Mouse (Mus musculus) midbrain, postnatal 0 days (tissue): ENCODE measurements around the gene Olfr907. TPM values are rescaled to one million over a fixed set of nuclear protein-coding genes. Genes with fewer than 3 reads are reported as not detected.

Experiments
- ATAC-seq: fragments of 200-750 bp; cut with Nextera tagmentation; 2 replicates; pipeline ENCODE4 v1.8.0; 2017; ENCODE audit warnings: moderate number of reproducible peaks, mild to moderate bottlenecking, moderate TSS enrichment, moderate library complexity; ENCODE audit not compliant: low FRiP score
- DNase-seq: peaks from one replicate; pipeline ENCODE4 v3.0.0-alpha.2; 2015; ENCODE audit warnings: low spot score
- H3K27ac ChIP-seq: fragments of 300-500 bp; sonication (generic); 2 replicates; pipeline ENCODE4 v1.5.1; 2014; ENCODE audit warnings: low read depth, mild to moderate bottlenecking, low read length, mixed read lengths
- H3K27me3 ChIP-seq: fragments of 300-500 bp; sonication (generic); 2 replicates; pipeline ENCODE4 v1.6.1; 2014; ENCODE audit warnings: low read length, control low read depth, mixed read lengths; ENCODE audit not compliant: insufficient read depth
- H3K36me3 ChIP-seq: fragments of 300-500 bp; sonication (generic); 2 replicates; pipeline ENCODE4 v1.6.1; 2014; ENCODE audit warnings: low read length, control low read depth, mixed read lengths; ENCODE audit not compliant: insufficient read depth
- H3K4me1 ChIP-seq: fragments of 300-500 bp; sonication (generic); 2 replicates; pipeline ENCODE4 v1.6.1; 2014; ENCODE audit warnings: mild to moderate bottlenecking, control low read depth, antibody characterized with exemption, low read length, mixed read lengths; ENCODE audit not compliant: insufficient read depth
- H3K4me2 ChIP-seq: fragments of 300-500 bp; sonication (generic); 2 replicates; pipeline ENCODE4 v1.6.1; 2014; ENCODE audit warnings: low read depth, mild to moderate bottlenecking, low read length, mixed read lengths; ENCODE audit not compliant: poor library complexity, severe bottlenecking
- H3K4me3 ChIP-seq: fragments of 300-500 bp; sonication (generic); 2 replicates; pipeline ENCODE4 v1.5.1; 2014; ENCODE audit warnings: low read depth, mild to moderate bottlenecking, low read length, moderate library complexity
- H3K9ac ChIP-seq: fragments of 300-500 bp; sonication (generic); replicated peaks from 2 replicates; pipeline ENCODE4 v1.6.1; 2014; ENCODE audit warnings: mild to moderate bottlenecking, low read length, moderate library complexity, mixed read lengths; ENCODE audit not compliant: poor library complexity, severe bottlenecking
- H3K9me3 ChIP-seq: fragments of 300-500 bp; sonication (generic); 2 replicates; pipeline ENCODE4 v1.6.1; 2016; ENCODE audit warnings: low read length, control low read depth
- CTCF ChIP-seq: IDR thresholded peaks from 2 replicates; pipeline ENCODE4 v1.5.1; 2016; ENCODE audit warnings: antibody characterized with exemption, mild to moderate bottlenecking
- WGBS: fragments of 180-500 bp; shearing (Covaris S2); extraction: QIAGEN DNeasy Blood & Tissue Kit; methylation state at CpG from one replicate; pipeline ENCODE4 v1.1.7; 2014; 5-methylcytosine and 5-hydroxymethylcytosine counted together
- polyA plus RNA-seq: library from polyadenylated mRNA; unstranded; fragments of >200 nt; fragmentation: Nextera tagmentation; extraction: Ambion mirVana; gene quantifications from 2 replicates; pipeline ENCODE4 v1.2.1, GENCODE M21; 2015
- total RNA-seq: library from RNA; depleted of rRNA; stranded (reverse); fragments of >200 nt; gene quantifications from 2 replicates; pipeline ENCODE4 v1.2.3, GENCODE M21; 2014; rRNA removed

The Olfr907 gene
- total and polyA plus RNA-seq, 2 experiments from 2014 or later, result not detected

DNA sequence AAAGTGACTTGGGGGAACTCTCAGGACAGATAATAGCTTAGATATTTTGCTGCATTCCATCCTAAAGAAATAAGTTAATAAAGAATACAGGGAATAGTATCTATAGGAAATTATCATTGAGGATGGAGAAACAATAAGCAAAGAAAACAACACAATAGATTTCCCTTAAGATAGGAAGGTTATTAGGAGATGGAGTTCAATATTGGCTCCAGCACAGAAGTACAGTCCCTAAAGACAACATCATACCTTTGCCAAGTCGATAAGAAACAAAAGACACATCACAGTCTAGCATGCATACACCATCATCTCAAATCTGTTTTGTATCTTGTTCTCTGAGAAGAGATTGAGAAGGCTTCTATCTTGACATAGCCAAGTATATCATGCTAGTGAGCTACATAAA, 25.7 kb downstream of the Olfr907 start, which contains the start of gene Olfr911-ps1:
Gene Olfr911-ps1, plus strand, starts transcription at position 301 of the 400 bp plus-strand sequence.
- H3K4me3 ChIP-seq, result no peak within 1 kb of the TSS
- WGBS, result 83% methylated on average over 1 of the region's 1 CpGs
- no peaks in the 10 kb centered on the region for H3K4me1 ChIP-seq
- TF ChIP-seq CTCF, result no peak
- DNase-seq (no peak), ATAC-seq (no peak)
- H3K9ac ChIP-seq, result no peak within 1 kb of the TSS
- H3K27ac ChIP-seq, result no peak within 1 kb of the TSS
- H3K36me3 ChIP-seq, result no peaks in the 10 kb centered on the region
- no peak within 1 kb of the TSS for H3K4me2 ChIP-seq
- H3K27me3 ChIP-seq, result no peaks in the 10 kb centered on the region
- H3K9me3 ChIP-seq, result no peaks in the 10 kb centered on the region

DNA sequence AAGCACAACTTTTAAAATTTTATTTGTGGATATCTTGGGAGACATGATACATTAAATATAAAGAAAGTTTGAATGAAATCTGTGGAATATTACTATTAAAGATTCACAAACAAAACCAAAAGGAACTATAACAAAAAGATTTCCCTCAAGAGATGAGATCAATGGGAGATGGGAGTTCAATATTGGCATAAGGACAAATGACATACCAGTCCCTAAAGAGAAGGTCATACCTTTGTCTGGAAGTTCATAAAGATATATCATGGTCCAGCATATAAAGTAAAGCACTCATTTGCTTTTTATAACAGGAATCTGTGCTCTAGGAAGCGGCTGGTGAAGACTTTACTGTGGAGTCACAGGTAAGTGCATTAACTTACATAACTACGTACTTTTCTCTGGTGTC, 41.9 kb downstream of the Olfr907 start, which contains the start of gene Olfr910:
Gene Olfr910, plus strand, starts transcription at position 301 of the 400 bp plus-strand sequence.
- H3K36me3 ChIP-seq, result no peaks in the 10 kb centered on the region
- no peak within 1 kb of the TSS for H3K4me2 ChIP-seq
- no peaks in the 10 kb centered on the region for H3K4me1 ChIP-seq
- H3K4me3 ChIP-seq, result no peak within 1 kb of the TSS
- H3K27me3 ChIP-seq, result no peaks in the 10 kb centered on the region
- WGBS, result 87% methylated on average over 2 of the region's 2 CpGs
- DNase-seq, result no peak
- TF ChIP-seq CTCF, result no peak
- H3K9ac ChIP-seq, result no peak within 1 kb of the TSS
- no peaks in the 10 kb centered on the region for H3K9me3 ChIP-seq
- no peak within 1 kb of the TSS for H3K27ac ChIP-seq
- no peak for ATAC-seq

Other genes with a start within 250 kb of the Olfr907 start
- gene Olfr143, start 243.0 kb upstream of the Olfr907 start, total RNA-seq, result not detected in 2 replicates
- gene Olfr143, start 243.0 kb upstream of the Olfr907 start, polyA plus RNA-seq, result not detected in 2 replicates
- gene Olfr895, start 227.9 kb upstream of the Olfr907 start, total RNA-seq, result not detected in 2 replicates
- gene Olfr895, start 227.9 kb upstream of the Olfr907 start, polyA plus RNA-seq, result not detected in 2 replicates
- gene Olfr896-ps1, start 204.7 kb upstream of the Olfr907 start, total RNA-seq, result not detected in 2 replicates
- gene Olfr896-ps1, start 204.7 kb upstream of the Olfr907 start, polyA plus RNA-seq, result not detected in 2 replicates
- gene Olfr25, start 166.7 kb upstream of the Olfr907 start, total RNA-seq, result not detected in 2 replicates
- not detected in 2 replicates for gene Olfr25, start 166.7 kb upstream of the Olfr907 start, polyA plus RNA-seq
- gene Olfr898, start 147.4 kb upstream of the Olfr907 start, total RNA-seq, result not detected in 2 replicates
- not detected in 2 replicates for gene Olfr898, start 147.4 kb upstream of the Olfr907 start, polyA plus RNA-seq
- not detected in 2 replicates for gene Olfr250, start 128.9 kb upstream of the Olfr907 start, total RNA-seq
- gene Olfr250, start 128.9 kb upstream of the Olfr907 start, polyA plus RNA-seq, result not detected in 2 replicates
- not detected in 2 replicates for gene Olfr251, start 118.7 kb upstream of the Olfr907 start, total RNA-seq
- gene Olfr251, start 118.7 kb upstream of the Olfr907 start, polyA plus RNA-seq, result not detected in 2 replicates
- gene Olfr147, start 94.1 kb upstream of the Olfr907 start, total RNA-seq, result not detected in 2 replicates
- not detected in 2 replicates for gene Olfr147, start 94.1 kb upstream of the Olfr907 start, polyA plus RNA-seq
- not detected in 2 replicates for gene Olfr901, start 66.3 kb upstream of the Olfr907 start, total RNA-seq
- not detected in 2 replicates for gene Olfr901, start 66.3 kb upstream of the Olfr907 start, polyA plus RNA-seq
- not detected in 2 replicates for gene Olfr902, start 48.1 kb upstream of the Olfr907 start, total RNA-seq
- not detected in 2 replicates for gene Olfr902, start 48.1 kb upstream of the Olfr907 start, polyA plus RNA-seq
- gene Olfr904, start 32.7 kb upstream of the Olfr907 start, total RNA-seq, result not detected in 2 replicates
- gene Olfr904, start 32.7 kb upstream of the Olfr907 start, polyA plus RNA-seq, result not detected in 2 replicates
- gene Olfr905, start 24.7 kb upstream of the Olfr907 start, total RNA-seq, result not detected in 2 replicates
- not detected in 2 replicates for gene Olfr905, start 24.7 kb upstream of the Olfr907 start, polyA plus RNA-seq
- not detected in 2 replicates for gene Olfr906, start 8.7 kb upstream of the Olfr907 start, total RNA-seq
- not detected in 2 replicates for gene Olfr906, start 8.7 kb upstream of the Olfr907 start, polyA plus RNA-seq
- gene Olfr911-ps1, start 25.8 kb downstream of the Olfr907 start, total RNA-seq, result not detected in 2 replicates
- not detected in 2 replicates for gene Olfr911-ps1, start 25.8 kb downstream of the Olfr907 start, polyA plus RNA-seq
- gene Olfr910, start 42.0 kb downstream of the Olfr907 start, total RNA-seq, result not detected in 2 replicates
- not detected in 2 replicates for gene Olfr910, start 42.0 kb downstream of the Olfr907 start, polyA plus RNA-seq
- gene Olfr912, start 84.4 kb downstream of the Olfr907 start, total RNA-seq, result not detected in 2 replicates
- gene Olfr912, start 84.4 kb downstream of the Olfr907 start, polyA plus RNA-seq, result not detected in 2 replicates
- not detected in 2 replicates for gene Olfr913, start 97.0 kb downstream of the Olfr907 start, total RNA-seq
- gene Olfr913, start 97.0 kb downstream of the Olfr907 start, polyA plus RNA-seq, result not detected in 2 replicates
- not detected in 2 replicates for gene Olfr914, start 109.3 kb downstream of the Olfr907 start, total RNA-seq
- gene Olfr914, start 109.3 kb downstream of the Olfr907 start, polyA plus RNA-seq, result not detected in 2 replicates
- not detected in 2 replicates for gene Olfr916, start 164.1 kb downstream of the Olfr907 start, total RNA-seq
- gene Olfr916, start 164.1 kb downstream of the Olfr907 start, polyA plus RNA-seq, result not detected in 2 replicates
- gene Olfr917, start 170.0 kb downstream of the Olfr907 start, total RNA-seq, result not detected in 2 replicates
- gene Olfr917, start 170.0 kb downstream of the Olfr907 start, polyA plus RNA-seq, result not detected in 2 replicates
- not detected in 2 replicates for gene Olfr918, start 178.8 kb downstream of the Olfr907 start, total RNA-seq
- gene Olfr918, start 178.8 kb downstream of the Olfr907 start, polyA plus RNA-seq, result not detected in 2 replicates
- gene Olfr919, start 207.9 kb downstream of the Olfr907 start, total RNA-seq, result not detected in 2 replicates
- gene Olfr919, start 207.9 kb downstream of the Olfr907 start, polyA plus RNA-seq, result not detected in 2 replicates
- 9.9 and 11.3 TPM in 2 replicates for gene Vwa5a, start 222.5 kb downstream of the Olfr907 start, total RNA-seq
- gene Vwa5a, start 222.5 kb downstream of the Olfr907 start, polyA plus RNA-seq, result 5.5 and 6.0 TPM in 2 replicates